Mouse (Mus musculus): ENCODE results near the gene Tsc22d4. TPM values are rescaled to one million over a fixed set of nuclear protein-coding genes. Genes with fewer than 3 reads are reported as not detected.

Tsc22d4 gene
- total RNA-seq, 2 experiments from 2014 or later = 160 to 174 TPM

DNA sequence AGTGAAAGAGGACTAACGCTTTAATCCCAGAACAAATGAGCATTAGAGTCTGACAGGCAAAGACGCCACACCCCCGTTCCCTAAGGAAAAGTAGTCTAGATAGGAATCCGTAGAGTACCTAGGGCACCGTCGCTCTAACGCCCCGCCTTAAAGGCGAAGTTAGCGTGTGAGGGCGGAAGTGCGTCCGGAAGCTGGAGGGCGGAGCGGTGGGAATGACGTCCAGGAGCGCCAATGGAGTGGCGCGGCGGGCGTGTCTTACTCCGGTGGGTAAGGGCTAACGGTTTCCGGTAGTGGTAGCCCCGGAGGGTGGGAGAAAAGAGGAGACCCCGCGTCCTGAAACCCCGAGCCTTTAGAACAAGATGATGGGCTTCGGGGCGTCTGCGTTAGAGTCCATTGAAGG, 33.1 kb downstream of the Tsc22d4 start, which contains the start of gene Ppp1r35:
Gene Ppp1r35 (plus strand): TSS at position 215 of the 400 bp plus-strand sequence.
- no peak for TF ChIP-seq CTCF (conservative IDR thresholded peaks at IDR 0.05)
- Histone ChIP-seq H3K27ac (peak within 1 kb of the TSS; percentile 96), H3K4me3 (peak within 1 kb of the TSS; percentile 84)
- peak; percentile 96 to 97 for DNase-seq (ENCODE audit: low spot score in 2 of 2)

DNA sequence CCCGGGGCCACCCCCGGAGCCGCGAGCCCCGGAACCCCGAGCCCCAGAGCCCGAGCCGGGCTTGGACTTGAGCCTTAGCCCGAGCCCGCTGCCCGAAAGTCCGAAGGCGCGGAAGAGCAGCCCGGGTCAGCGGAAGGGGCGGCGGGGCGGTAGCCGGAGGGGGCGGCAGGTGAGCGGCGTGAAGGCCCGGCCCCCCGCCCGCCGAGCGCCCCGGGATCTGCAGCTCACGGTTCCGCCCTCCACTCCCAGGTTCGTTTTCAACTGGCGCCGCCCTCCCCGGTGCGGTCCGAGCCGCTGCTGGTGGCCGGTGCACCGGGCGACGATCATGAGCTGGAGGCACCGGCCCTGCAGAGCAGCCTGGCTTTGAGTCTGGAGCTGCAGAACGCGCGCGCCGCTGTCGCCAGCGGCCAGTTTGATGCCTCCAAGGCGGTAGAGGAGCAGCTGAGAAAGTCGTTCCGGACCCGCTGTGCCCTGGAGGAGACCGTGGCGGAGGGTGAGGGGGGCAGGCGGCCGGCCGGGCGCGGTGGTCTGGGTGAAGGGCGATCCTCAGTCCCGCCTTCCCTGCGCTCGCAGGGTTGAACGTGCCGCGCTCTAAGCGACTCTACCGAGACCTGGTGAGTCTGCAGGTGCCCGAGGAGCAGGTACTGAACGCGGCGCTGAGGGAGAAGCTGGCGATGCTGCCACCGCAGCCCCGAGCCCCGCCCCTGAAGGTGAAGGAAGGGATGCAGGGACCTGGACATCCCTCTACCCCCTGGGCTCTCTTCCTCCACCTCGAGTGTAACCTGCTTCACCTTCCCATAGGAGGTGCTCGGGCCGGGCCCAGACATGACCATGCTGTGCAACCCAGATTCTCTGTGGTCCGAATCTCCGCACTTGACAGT, 33.8 kb downstream of the Tsc22d4 start:
- no peak for TF ChIP-seq CTCF (conservative IDR thresholded peaks at IDR 0.05)
- peak overlapping the region; percentile 96 for H3K27ac ChIP-seq
- no peak for DNase-seq (ENCODE audit: low spot score in 2 of 2)
- peak overlapping the region; percentile 84 for H3K4me3 ChIP-seq

DNA sequence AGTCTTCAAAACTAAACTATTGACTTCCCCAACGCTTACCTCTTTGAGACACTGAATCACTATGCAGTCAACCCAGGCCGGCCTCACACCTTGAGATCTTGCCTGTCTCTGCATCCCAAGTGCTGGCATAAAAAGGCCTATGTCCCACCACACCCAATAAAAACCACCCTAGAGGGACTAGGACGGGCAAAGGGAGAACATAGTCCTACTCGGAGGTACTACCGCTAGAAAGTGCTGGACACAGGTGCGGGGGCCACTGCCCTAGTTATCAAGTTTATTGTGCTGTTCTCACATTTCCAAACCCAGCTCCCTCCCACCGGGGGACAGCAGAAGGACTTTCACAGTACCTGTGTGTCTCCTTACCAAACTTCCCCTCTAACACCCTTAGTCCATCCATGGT, 36.1 kb downstream of the Tsc22d4 start:
- no peak for DNase-seq (ENCODE audit: low spot score in 2 of 2)
- no peak overlapping the region for H3K27ac ChIP-seq
- no peak overlapping the region for H3K4me3 ChIP-seq
- no peak for TF ChIP-seq CTCF (conservative IDR thresholded peaks at IDR 0.05)

DNA sequence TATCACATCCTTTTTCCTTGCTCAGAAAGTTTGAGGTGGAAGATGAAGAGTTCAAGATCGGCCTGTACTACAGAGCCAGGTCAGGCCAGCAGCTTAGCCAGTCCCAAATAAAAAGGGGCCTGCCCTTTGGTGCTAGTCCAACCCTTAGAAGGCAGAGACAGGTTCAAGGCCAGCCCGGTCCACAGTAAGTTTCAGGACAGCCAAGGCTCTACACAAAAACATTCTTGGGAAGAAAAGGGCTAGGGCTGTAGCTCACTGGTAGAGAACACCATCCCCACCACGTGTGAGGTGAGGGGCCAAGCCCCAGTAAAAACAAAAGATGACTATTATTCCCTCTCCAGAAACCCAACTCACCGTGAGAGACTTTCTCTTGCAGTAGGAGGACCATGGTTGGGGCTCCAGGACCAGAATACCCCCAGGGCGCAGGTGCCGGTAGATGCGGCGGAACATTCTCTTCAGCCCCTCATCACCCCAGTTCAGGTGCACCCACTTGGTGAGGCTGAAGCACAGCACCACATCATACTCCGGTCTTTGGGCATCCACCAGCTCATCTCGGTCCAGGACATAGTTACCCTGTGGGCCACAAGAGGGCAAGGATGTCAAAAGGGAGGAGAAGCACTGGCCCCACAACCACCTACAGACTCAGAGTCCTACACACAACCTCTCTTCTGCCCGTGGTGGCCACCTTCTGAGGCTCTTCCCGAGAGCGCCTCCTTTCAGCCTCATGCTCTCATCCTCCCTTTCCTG, 37.4 kb downstream of the Tsc22d4 start:
- H3K27ac ChIP-seq = peak overlapping the region; percentile 98; the same call in 1 of the 2 replicates
- H3K4me3 ChIP-seq = peak overlapping the region; percentile 79
- TF ChIP-seq CTCF (conservative IDR thresholded peaks at IDR 0.05) = no peak
- DNase-seq (ENCODE audit: low spot score in 2 of 2) = no peak

DNA sequence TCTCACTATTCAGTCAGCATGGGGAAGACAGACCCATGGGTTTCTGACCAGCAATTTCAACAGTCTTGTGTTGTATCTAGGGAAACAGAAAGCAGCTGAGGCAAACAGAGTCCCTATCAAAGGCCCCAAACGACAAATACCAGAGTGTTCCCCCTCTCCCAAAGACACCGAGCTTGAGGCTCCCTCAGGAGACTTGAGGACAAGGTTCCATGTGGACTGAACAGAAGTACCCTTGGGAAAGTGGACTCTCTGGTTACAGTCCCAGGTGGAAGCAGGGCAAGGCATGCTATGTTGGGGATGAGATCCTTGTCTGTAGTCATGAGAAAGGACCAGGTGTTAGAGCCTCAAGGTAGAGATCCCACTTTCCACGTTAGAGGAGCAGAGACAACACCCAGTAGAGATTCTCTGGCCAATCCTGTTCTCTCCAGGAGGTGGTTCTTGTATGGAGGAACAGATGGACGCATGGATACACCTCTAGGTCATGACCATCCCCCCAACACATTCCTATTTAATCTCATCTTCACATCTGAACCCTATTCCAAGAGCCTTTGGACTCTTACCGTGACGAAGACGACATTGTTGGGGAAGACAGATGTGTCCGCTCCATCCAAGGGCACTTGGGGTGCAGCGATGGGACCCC, 38.5 kb downstream of the Tsc22d4 start:
- no peak for TF ChIP-seq CTCF (conservative IDR thresholded peaks at IDR 0.05)
- peak overlapping the region; percentile 79 for H3K4me3 ChIP-seq
- no peak for DNase-seq (ENCODE audit: low spot score in 2 of 2)
- H3K27ac ChIP-seq = peak overlapping the region; percentile 98; the same call in 1 of the 2 replicates

DNA sequence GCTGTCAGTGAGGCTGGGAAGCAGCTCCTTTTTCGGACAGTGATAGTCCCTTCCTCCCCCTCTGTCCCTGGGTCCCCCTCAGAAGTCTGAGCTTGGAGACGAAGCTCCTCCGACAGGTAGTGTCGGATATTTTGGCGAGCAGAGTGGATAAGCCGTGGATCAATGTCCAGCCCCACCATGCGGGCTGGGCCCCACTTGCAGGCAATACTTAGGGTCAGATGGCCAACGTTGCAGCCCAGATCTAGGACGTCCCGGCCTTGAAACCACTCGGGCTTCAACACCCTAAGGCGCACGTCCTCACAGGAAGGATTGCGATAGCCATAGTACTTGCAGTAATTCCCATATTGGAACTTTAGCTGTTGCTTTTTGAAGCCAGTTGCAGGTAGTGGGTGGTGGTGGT, 39.0 kb downstream of the Tsc22d4 start:
- H3K4me3 ChIP-seq = peak overlapping the region; percentile 79
- peak overlapping the region; percentile 98; the same call in 1 of the 2 replicates for H3K27ac ChIP-seq
- no peak for TF ChIP-seq CTCF (conservative IDR thresholded peaks at IDR 0.05)
- no peak for DNase-seq (ENCODE audit: low spot score in 2 of 2)

DNA sequence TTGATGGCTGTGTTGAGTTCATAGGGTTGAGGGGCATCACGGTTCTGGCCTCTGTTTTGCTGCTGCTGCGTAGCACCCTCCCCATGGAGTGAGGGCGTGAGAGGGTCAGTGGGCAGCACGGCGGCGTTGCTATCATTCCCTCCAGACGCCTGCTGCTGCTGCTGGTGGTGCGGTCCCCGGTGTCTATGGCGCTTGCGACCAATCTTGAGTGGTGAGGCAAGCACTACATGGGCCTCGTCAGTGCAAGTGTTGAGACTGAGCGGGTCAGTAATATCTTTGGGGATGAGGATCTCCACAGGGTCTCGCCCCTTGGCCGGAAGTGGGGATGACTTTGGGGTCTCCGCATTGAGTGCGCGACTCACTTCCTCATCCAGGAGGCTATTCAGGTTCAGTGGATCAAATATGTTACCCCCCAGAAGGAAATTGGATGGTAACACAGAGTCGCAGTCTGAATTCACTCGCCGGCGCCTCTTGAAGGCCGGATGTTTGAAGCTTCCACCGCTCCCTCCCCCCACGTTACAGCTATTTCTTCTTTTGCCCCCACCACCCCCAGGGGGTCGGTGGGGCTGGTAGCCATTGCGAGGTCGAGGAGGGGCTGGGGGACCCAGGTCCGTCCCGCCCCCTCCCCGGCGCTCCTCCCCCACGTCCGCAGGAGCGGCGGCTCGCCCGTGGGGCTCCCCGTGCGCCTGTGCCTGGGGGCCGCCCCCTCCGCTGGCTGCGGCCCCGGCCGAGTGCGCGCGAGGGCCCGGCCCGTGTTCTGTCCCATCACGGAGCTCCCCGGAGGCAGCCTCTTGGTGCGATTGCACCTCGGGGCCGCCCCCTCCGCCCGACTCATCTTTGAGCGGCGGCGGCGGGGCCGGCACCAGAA, 39.9 kb downstream of the Tsc22d4 start:
- DNase-seq (ENCODE audit: low spot score in 2 of 2) = peak in 1 of 2 experiments; percentile 47
- no peak for TF ChIP-seq CTCF (conservative IDR thresholded peaks at IDR 0.05)
- Histone ChIP-seq H3K27ac (peak overlapping the region; percentile 98), H3K4me3 (peak overlapping the region; percentile 79)

DNA sequence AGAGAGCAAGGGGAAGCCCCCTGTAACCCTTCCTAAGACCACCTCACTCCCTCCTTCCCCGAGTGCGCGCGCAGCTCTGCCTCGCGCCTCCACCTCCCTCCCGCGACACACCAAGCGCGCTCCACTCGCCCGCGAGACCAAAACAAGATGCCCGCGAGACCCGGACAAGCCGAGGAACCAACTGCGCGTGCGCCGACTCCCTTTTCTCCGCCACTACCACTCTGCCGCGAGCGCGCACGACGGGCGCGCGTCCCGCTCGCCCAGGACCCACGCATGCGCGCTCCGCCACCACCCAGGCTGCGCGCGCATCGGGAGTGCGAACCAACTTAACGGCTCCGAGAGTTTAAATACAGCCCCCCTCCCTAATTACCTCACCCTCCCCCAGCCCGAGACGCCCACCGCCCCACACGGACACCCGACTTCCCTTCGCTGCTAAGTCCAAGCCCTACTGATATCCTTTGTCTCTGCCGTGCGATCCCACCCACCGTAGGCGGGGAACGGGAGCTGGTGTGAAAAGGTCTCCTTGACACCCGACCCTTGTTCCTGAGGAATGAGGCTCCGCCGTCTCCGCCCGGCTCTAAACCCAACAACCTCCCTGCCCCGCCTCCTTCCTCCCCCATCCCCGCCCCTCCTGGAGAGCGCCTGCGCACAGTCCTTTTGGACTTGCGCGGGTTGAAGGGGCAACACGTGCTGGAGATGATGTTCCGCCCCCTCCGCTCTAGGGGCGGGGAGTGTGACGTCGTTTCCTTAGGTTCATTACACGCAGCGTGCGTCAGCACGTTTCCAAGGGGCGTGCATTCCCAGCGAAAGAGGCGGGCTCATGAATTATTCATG, 40.8 kb downstream of the Tsc22d4 start:
- H3K27ac ChIP-seq = peak overlapping the region; percentile 98
- peak; percentile 99 for DNase-seq (ENCODE audit: low spot score in 2 of 2)
- TF ChIP-seq CTCF (conservative IDR thresholded peaks at IDR 0.05) = no peak

DNA sequence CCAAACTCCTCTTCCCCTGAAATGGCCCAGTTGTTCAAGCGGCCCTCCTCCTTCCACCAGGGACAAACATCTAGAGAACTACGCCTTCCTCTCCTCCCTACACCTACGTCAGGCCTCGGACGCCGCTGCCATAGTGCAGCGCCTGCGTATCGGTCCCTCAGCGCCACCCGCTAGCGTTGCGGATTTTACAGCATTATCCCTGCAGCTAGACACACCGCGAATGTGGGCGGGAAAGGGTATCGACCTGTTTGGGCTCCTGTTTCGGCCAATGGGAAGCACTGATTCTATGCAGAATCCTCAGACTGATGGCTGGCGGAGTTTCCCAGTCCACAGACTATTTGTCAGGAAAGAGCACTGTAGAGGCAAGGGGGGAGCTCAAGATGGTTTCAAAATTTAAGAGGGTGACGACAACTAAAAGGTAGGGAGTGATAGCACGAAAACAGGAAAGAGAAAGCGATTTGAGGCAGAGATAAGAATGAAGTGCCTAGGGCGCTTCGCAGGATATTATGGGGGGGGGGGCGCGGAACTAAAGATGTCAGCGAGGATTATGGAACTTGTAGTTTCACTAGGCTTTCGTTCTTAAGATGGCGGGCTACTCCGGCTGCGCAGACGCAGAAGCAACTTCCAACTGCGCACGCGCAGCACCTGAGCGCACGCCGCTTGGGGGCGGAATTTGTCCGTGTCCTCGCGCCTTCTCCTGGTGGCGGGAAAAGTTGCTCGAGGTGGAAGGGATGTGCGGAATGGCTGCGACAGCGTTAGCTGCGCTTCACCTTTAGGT, 41.8 kb downstream of the Tsc22d4 start, which contains the start of the genes Mepce and Zcwpw1:
Gene Mepce (minus strand): TSS at position 505 of the 778 bp plus-strand sequence.
Gene Zcwpw1 (plus strand): TSS at position 648 of the 778 bp plus-strand sequence.
- Histone ChIP-seq H3K4me3 (peak within 1 kb of the TSS; percentile 79), H3K27ac (peak within 1 kb of the TSS; percentile 98)
- DNase-seq (ENCODE audit: low spot score in 2 of 2) = peak; percentile 97 to 98
- TF ChIP-seq CTCF (conservative IDR thresholded peaks at IDR 0.05) = peak; percentile 80

More for the DNA sequence above, 40.8 kb downstream of the Tsc22d4 start:
- peak overlapping the region; percentile 79 for H3K4me3 ChIP-seq

DNA sequence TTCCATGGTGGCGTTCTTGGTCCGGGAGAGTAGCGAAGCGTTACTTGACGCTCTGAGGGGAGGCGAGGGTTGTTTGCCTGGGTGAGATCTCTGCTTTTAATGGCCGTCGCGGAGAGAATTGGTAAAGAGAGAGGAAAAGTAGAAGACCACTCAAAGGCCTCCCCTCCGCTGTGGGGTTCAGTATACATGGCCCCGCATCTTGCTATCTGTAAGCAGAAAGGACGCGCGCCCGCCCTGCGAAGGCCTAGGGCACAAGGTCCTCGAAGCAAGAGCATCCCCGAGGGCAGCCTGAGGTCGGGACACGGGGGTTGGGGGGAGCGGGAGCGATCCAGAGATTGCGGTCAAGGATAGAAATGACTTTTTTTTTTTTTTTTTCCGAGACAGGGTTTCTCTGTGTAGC, 42.6 kb downstream of the Tsc22d4 start:
- DNase-seq (ENCODE audit: low spot score in 2 of 2) = no peak
- TF ChIP-seq CTCF (conservative IDR thresholded peaks at IDR 0.05) = no peak
- no peak overlapping the region for H3K27ac ChIP-seq
- H3K4me3 ChIP-seq = peak overlapping the region; percentile 79
